Mouse (Mus musculus) stomach, embryonic 16.5 days (tissue): ENCODE data around the gene Ugt1a5. TPM values are rescaled to one million over a fixed set of nuclear protein-coding genes. Genes with fewer than 3 reads are reported as not detected.
A peak's percentile ranks its signal among the peaks of the same experiment; 100 is the strongest.

Experiments
- ATAC-seq: fragments of 200-750 bp; cut with Nextera tagmentation; 2 replicates; pipeline ENCODE4 v1.8.0; 2017; ENCODE audit warnings: moderate number of reproducible peaks, moderate TSS enrichment; ENCODE audit not compliant: insufficient read depth, low FRiP score
- H3K27ac ChIP-seq: fragments of 300-500 bp; sonication (generic); 2 replicates; pipeline ENCODE4 v1.5.1; 2014; ENCODE audit warnings: low read length
- H3K27me3 ChIP-seq: fragments of 300-500 bp; sonication (generic); 2 replicates; pipeline ENCODE4 v1.6.1; 2014; ENCODE audit warnings: low read length, control low read depth, mixed read lengths; ENCODE audit not compliant: control insufficient read depth, insufficient read depth
- H3K36me3 ChIP-seq: fragments of 300-500 bp; sonication (generic); 2 replicates; pipeline ENCODE4 v1.6.1; 2014; ENCODE audit warnings: low read length; ENCODE audit not compliant: control insufficient read depth, insufficient read depth
- H3K4me1 ChIP-seq: fragments of 300-500 bp; sonication (generic); 2 replicates; pipeline ENCODE4 v1.6.1; 2014; ENCODE audit warnings: low read length, control low read depth, mixed read lengths; ENCODE audit not compliant: control insufficient read depth, insufficient read depth
- H3K4me2 ChIP-seq: fragments of 300-500 bp; sonication (generic); 2 replicates; pipeline ENCODE4 v1.6.1; 2014; ENCODE audit warnings: low read depth, low read length, mixed read lengths
- H3K4me3 ChIP-seq: fragments of 300-500 bp; sonication (generic); replicated peaks from 2 replicates; pipeline ENCODE4 v1.5.1; 2014; ENCODE audit warnings: mild to moderate bottlenecking, low read length
- H3K9ac ChIP-seq: fragments of 300-500 bp; sonication (generic); 2 replicates; pipeline ENCODE4 v1.6.1; 2014; ENCODE audit warnings: low read length
- H3K9me3 ChIP-seq: fragments of 300-500 bp; sonication (generic); replicated peaks from 2 replicates; pipeline ENCODE4 v1.6.1; 2016; ENCODE audit warnings: low read length, control low read depth; ENCODE audit not compliant: control insufficient read depth
- whole genome bisulfite sequencing: fragments of 180-500 bp; shearing (Covaris S2); extraction: QIAGEN DNeasy Blood & Tissue Kit; methylation state at CpG from one replicate; pipeline ENCODE4 v1.1.7; 2014; 5-methylcytosine and 5-hydroxymethylcytosine counted together
- polyA plus RNA-seq: library from polyadenylated mRNA; unstranded; fragments of >200 nt; fragmentation: Nextera tagmentation; extraction: Ambion mirVana; gene quantifications from 2 replicates; pipeline ENCODE4 v1.2.1, GENCODE M21; 2015

Ugt1a5 gene
- polyA plus RNA-seq, 1 experiment from 2014 or later = 0.10 TPM

- no peak overlapping the region for H3K9ac ChIP-seq
- H3K9me3 ChIP-seq = peaks cover 11% of the 10 kb centered on the region; the same call in 1 of the 2 replicates
- no peaks in the 10 kb centered on the region for H3K27me3 ChIP-seq
- 0 out of 2 replicates have a peak, but pooled peaks cover 5% of the 10 kb centered on the region for H3K36me3 ChIP-seq
- no peak for ATAC-seq
- no peak overlapping the region for H3K4me3 ChIP-seq
- H3K4me1 ChIP-seq = no peaks in the 10 kb centered on the region
- 71% methylated on average over 1 of the region's 1 CpGs for WGBS
- H3K27ac ChIP-seq = no peak overlapping the region
- no peak overlapping the region for H3K4me2 ChIP-seq
Measured at GRCm38 (mm10) chr1:88179657-88180056, 13.8 kb downstream of the Ugt1a5 start.

GRCm38 (mm10) chr1:88186325-88186935, 20.6 kb downstream of the Ugt1a5 start:
- H3K4me1 ChIP-seq = no peaks in the 10 kb centered on the region
- no peak overlapping the region for H3K4me2 ChIP-seq
- H3K27ac ChIP-seq = no peak overlapping the region
- no peak for ATAC-seq
- no peaks in the 10 kb centered on the region; the same call in 1 of the 2 replicates for H3K9me3 ChIP-seq
- H3K4me3 ChIP-seq = no peak overlapping the region
- 84% methylated on average over 5 of the region's 5 CpGs for WGBS
- no peaks in the 10 kb centered on the region for H3K27me3 ChIP-seq
- no peaks in the 10 kb centered on the region for H3K36me3 ChIP-seq
- H3K9ac ChIP-seq = no peak overlapping the region

GRCm38 (mm10) chr1:88192136-88192535, 26.3 kb downstream of the Ugt1a5 start:
- 74% methylated on average over 3 of the region's 3 CpGs for WGBS

GRCm38 (mm10) chr1:88195687-88196086, 29.9 kb downstream of the Ugt1a5 start:
- Histone ChIP-seq H3K9me3 (no peaks in the 10 kb centered on the region), H3K4me3 (no peak overlapping the region), H3K4me1 (no peaks in the 10 kb centered on the region), H3K27me3 (no peaks in the 10 kb centered on the region), H3K36me3 (no peaks in the 10 kb centered on the region), H3K4me2 (no peak overlapping the region), H3K9ac (no peak overlapping the region), H3K27ac (no peak overlapping the region)
- ATAC-seq = no peak
- WGBS = 97% methylated on average over 1 of the region's 1 CpGs

More at GRCm38 (mm10) chr1:88192136-88192535, 26.3 kb downstream of the Ugt1a5 start:
- Histone ChIP-seq H3K36me3 (no peaks in the 10 kb centered on the region), H3K27ac (no peak overlapping the region), H3K4me1 (no peaks in the 10 kb centered on the region), H3K4me3 (no peak overlapping the region), H3K9ac (no peak overlapping the region), H3K4me2 (no peak overlapping the region), H3K9me3 (no peaks in the 10 kb centered on the region; the same call in 1 of the 2 replicates), H3K27me3 (no peaks in the 10 kb centered on the region)
- no peak for ATAC-seq

GRCm38 (mm10) chr1:88197443-88197842, 31.6 kb downstream of the Ugt1a5 start:
- H3K4me1 ChIP-seq = no peaks in the 10 kb centered on the region
- WGBS = 71% methylated on average over 3 of the region's 3 CpGs
- no peak overlapping the region for H3K4me3 ChIP-seq
- no peaks in the 10 kb centered on the region for H3K9me3 ChIP-seq
- H3K27ac ChIP-seq = no peak overlapping the region
- no peak for ATAC-seq
- H3K36me3 ChIP-seq = no peaks in the 10 kb centered on the region
- no peak overlapping the region for H3K4me2 ChIP-seq
- no peak overlapping the region for H3K9ac ChIP-seq
- H3K27me3 ChIP-seq = no peaks in the 10 kb centered on the region

GRCm38 (mm10) chr1:88199996-88200395, 34.2 kb downstream of the Ugt1a5 start:
- ATAC-seq = no peak
- WGBS = 58% methylated on average over 2 of the region's 2 CpGs
- no peaks in the 10 kb centered on the region for H3K9me3 ChIP-seq
- no peaks in the 10 kb centered on the region for H3K27me3 ChIP-seq
- H3K4me3 ChIP-seq = no peak overlapping the region
- peaks cover 1% of the 10 kb centered on the region; the same call in 1 of the 2 replicates for H3K4me1 ChIP-seq
- no peak overlapping the region for H3K4me2 ChIP-seq
- no peaks in the 10 kb centered on the region for H3K36me3 ChIP-seq
- no peak overlapping the region for H3K9ac ChIP-seq
- no peak overlapping the region for H3K27ac ChIP-seq

GRCm38 (mm10) chr1:88200456-88200855, 34.6 kb downstream of the Ugt1a5 start, which contains the start of gene Ugt1a2:
TSS of gene Ugt1a2 (plus strand) at chr1:88200601.
- Histone ChIP-seq H3K27me3 (no peaks in the 10 kb centered on the region), H3K4me2 (no peak within 1 kb of the TSS), H3K4me3 (no peak within 1 kb of the TSS), H3K4me1 (peaks cover 6% of the 10 kb centered on the region; the same call in 1 of the 2 replicates), H3K9me3 (no peaks in the 10 kb centered on the region), H3K36me3 (no peaks in the 10 kb centered on the region), H3K9ac (no peak within 1 kb of the TSS), H3K27ac (no peak within 1 kb of the TSS)
- WGBS = 73% methylated on average over 7 of the region's 7 CpGs
- no peak for ATAC-seq

- no peaks in the 10 kb centered on the region for H3K27me3 ChIP-seq
- H3K9me3 ChIP-seq = no peaks in the 10 kb centered on the region
- H3K9ac ChIP-seq = peak within 1 kb of the TSS; percentile 84
- 5% methylated on average over 59 of the region's 62 CpGs for WGBS
- H3K4me2 ChIP-seq = peak within 1 kb of the TSS; percentile 83
- H3K27ac ChIP-seq = peak within 1 kb of the TSS; percentile 52
- H3K4me1 ChIP-seq = peaks cover 6% of the 10 kb centered on the region; the same call in 1 of the 2 replicates
- peak; percentile 96 for ATAC-seq
- H3K4me3 ChIP-seq = peak within 1 kb of the TSS; percentile 51
- H3K36me3 ChIP-seq = no peaks in the 10 kb centered on the region
Measured at GRCm38 (mm10) chr1:88205294-88205922, 39.6 kb downstream of the Ugt1a5 start, which contains the start of gene Dnajb3. TSS of gene Dnajb3 (minus strand) at chr1:88205782.

GRCm38 (mm10) chr1:88206843-88207479, 41.1 kb downstream of the Ugt1a5 start:
- Histone ChIP-seq H3K36me3 (no peaks in the 10 kb centered on the region), H3K4me3 (no peak overlapping the region), H3K9me3 (peaks cover 7% of the 10 kb centered on the region), H3K4me1 (peaks cover 6% of the 10 kb centered on the region; the same call in 1 of the 2 replicates), H3K27ac (no peak overlapping the region), H3K9ac (no peak overlapping the region), H3K4me2 (no peak overlapping the region), H3K27me3 (no peaks in the 10 kb centered on the region)
- WGBS = 71% methylated on average over 2 of the region's 2 CpGs
- no peak for ATAC-seq
